Comparison of ENCODE assay signal across 16 mouse cellular contexts in genomic region chr9:79035677-79036076, GRCm38 (mm10).
A peak's percentile ranks its signal among the peaks of the same experiment; 100 is the strongest.
DNase-seq lines count a peak whose midpoint lies in the region; ATAC-seq and TF ChIP-seq lines count a peak whose summit lies in the region.
"Had no signal": no experiment of that assay in that cellular context is flagged by ENCODE, and none has a peak within 500 bp of the region (broad histone marks: within the 10 kb centered on the region; RNA-seq: fewer than 3 reads in every experiment).

No protein-coding gene starts in this region.

- H3K27me3 ChIP-seq in heart, embryonic 12.5 days (replicated peaks): no peaks in the 10 kb centered on the region
- H3K27me3 ChIP-seq in heart, adult 2 months (ENCODE audit: control insufficient read depth, insufficient read depth, low read length): no peaks in the 10 kb centered on the region
- H3K27me3 ChIP-seq: forebrain, embryonic 13.5 days; heart, embryonic 13.5 days; hindbrain, embryonic 15.5 days had no signal

- no peak for TF ChIP-seq CTCF in heart, adult 2 months (IDR thresholded peaks at IDR 0.05)

- no peaks in the 10 kb centered on the region for H3K79me2 ChIP-seq in heart, adult 2 months (replicated peaks; ENCODE audit: control insufficient read depth, insufficient read depth, low read length)

- H3K36me3 ChIP-seq in heart, embryonic 12.5 days: no peaks in the 10 kb centered on the region
- H3K36me3 ChIP-seq in heart, adult 2 months (ENCODE audit: control insufficient read depth, insufficient read depth, low read length): no peaks in the 10 kb centered on the region
- H3K36me3 ChIP-seq: embryonic facial prominence, embryonic 10.5 days; heart, embryonic 13.5 days; hindbrain, embryonic 15.5 days had no signal

- no peak overlapping the region for H3K4me2 ChIP-seq in heart, embryonic 12.5 days
- H3K4me2 ChIP-seq: forebrain, embryonic 13.5 days; heart, embryonic 13.5 days; hindbrain, embryonic 15.5 days had no signal

- no peaks in the 10 kb centered on the region for H3K4me1 ChIP-seq in heart, embryonic 12.5 days (replicated peaks)
- no peaks in the 10 kb centered on the region; the same call in 1 of the 2 replicates for H3K4me1 ChIP-seq in heart, adult 2 months (ENCODE audit: control insufficient read depth, insufficient read depth, low read length)
- H3K4me1 ChIP-seq: embryonic facial prominence, embryonic 10.5 days; forebrain, embryonic 13.5 days; heart, embryonic 13.5 days; hindbrain, embryonic 15.5 days had no signal

- no peak overlapping the region for H3K4me3 ChIP-seq in heart, embryonic 12.5 days
- no peak overlapping the region for H3K4me3 ChIP-seq in heart, adult 2 months
- H3K4me3 ChIP-seq: embryonic facial prominence, embryonic 10.5 days; forebrain, embryonic 13.5 days; heart, embryonic 13.5 days; hindbrain, embryonic 15.5 days had no signal

- intact Hi-C loops in heart, adult 2 months (cut with DNase I): no loop called here

- no peak for TF ChIP-seq EP300 in heart, adult 2 months (IDR thresholded peaks at IDR 0.05; ENCODE audit: insufficient read depth, low read depth, low read length)

- no peak overlapping the region for H3K9ac ChIP-seq in heart, embryonic 12.5 days
- no peak overlapping the region for H3K9ac ChIP-seq in heart, adult 2 months (ENCODE audit: low read depth, low read length)
- H3K9ac ChIP-seq: forebrain, embryonic 13.5 days; heart, embryonic 13.5 days; hindbrain, embryonic 15.5 days had no signal

- DNase-seq in brain, adult 2 months (ENCODE audit: low read depth, low spot score): peak; percentile 80
- DNase-seq in cerebellum, adult 18-20 months: peak; percentile 25 to 55
- DNase-seq in cerebellum, adult 9-11 months: peak; percentile 72
- DNase-seq in cerebellum, postnatal 36 days: peak; percentile 23 to 38
- no peak for DNase-seq in heart, adult 2 months
- DNase-seq: adrenal gland, postnatal 10 days; gastrocnemius, postnatal 14 days; heart, postnatal 36 days; kidney, adult 8-10 months had no signal

- no peak for ATAC-seq in frontal cortex, adult (ENCODE audit: low TSS enrichment)
- no peak for ATAC-seq in heart, embryonic 12.5 days (ENCODE audit: insufficient number of reproducible peaks, low FRiP score)
- ATAC-seq: forebrain, embryonic 13.5 days; intestine, embryonic 16.5 days had no signal

- no peak for TF ChIP-seq POLR2A in heart, adult 2 months (IDR thresholded peaks at IDR 0.05; ENCODE audit: insufficient read depth, low read depth, low read length)

- no peak overlapping the region for H3K27ac ChIP-seq in heart, embryonic 12.5 days (ENCODE audit: poor library complexity, severe bottlenecking)
- no peak overlapping the region for H3K27ac ChIP-seq in heart, adult 2 months
- H3K27ac ChIP-seq: embryonic facial prominence, embryonic 10.5 days; forebrain, embryonic 13.5 days; heart, embryonic 13.5 days; hindbrain, embryonic 15.5 days had no signal

- 67% methylated on average over 2 of the region's 2 CpGs for WGBS in heart, embryonic 12.5 days
- 72% methylated on average over 2 of the region's 2 CpGs for WGBS in heart, adult 2 months

- no peaks in the 10 kb centered on the region for H3K9me3 ChIP-seq in heart, embryonic 12.5 days (replicated peaks)
- H3K9me3 ChIP-seq: embryonic facial prominence, embryonic 10.5 days; forebrain, embryonic 13.5 days; heart, embryonic 13.5 days; hindbrain, embryonic 15.5 days had no signal

Comparison
In these comparisons a context has a peak if more than half of its experiments do, and no peak if none do; other contexts are left out.
1. DNase-seq: peak in brain, adult 2 months (single experiment), cerebellum, adult 18-20 months (2 of 2), cerebellum, adult 9-11 months (single experiment) and cerebellum, postnatal 36 days (2 of 2); none in heart, adult 2 months (0 of 2).